Mouse (Mus musculus): ENCODE data around the gene Qrich1.

Gene Qrich1

GRCm38 (mm10) chr9:108516380-108517251 lies at the start of gene Qrich1:
Gene Qrich1, plus strand, starts transcription at chr9:108516806.
- DNase-seq (ENCODE audit: low spot score): peak; percentile 99

GRCm38 (mm10) chr9:108469430-108469829 lies 47.2 kb upstream of the Qrich1 start:
- no peak for DNase-seq (ENCODE audit: low spot score)

GRCm38 (mm10) chr9:108469845-108470244 lies 46.8 kb upstream of the Qrich1 start:
- DNase-seq (ENCODE audit: low spot score): no peak

- DNase-seq (ENCODE audit: low spot score): no peak
Observed at GRCm38 (mm10) chr9:108474528-108474927, 42.1 kb upstream of the Qrich1 start.

GRCm38 (mm10) chr9:108478638-108479156 lies 37.9 kb upstream of the Qrich1 start:
- DNase-seq (ENCODE audit: low spot score): peak; percentile 90

GRCm38 (mm10) chr9:108479241-108479640 lies 37.4 kb upstream of the Qrich1 start:
- peak; percentile 58 for DNase-seq (ENCODE audit: low spot score)

GRCm38 (mm10) chr9:108479721-108480351 lies 36.8 kb upstream of the Qrich1 start, which contains the start of gene Lamb2:
Gene Lamb2, plus strand, starts transcription at chr9:108479736.
- DNase-seq (ENCODE audit: low spot score): peak; percentile 93

- no peak for DNase-seq (ENCODE audit: low spot score)
Observed at GRCm38 (mm10) chr9:108480813-108481519, 35.6 kb upstream of the Qrich1 start.

GRCm38 (mm10) chr9:108481520-108482210 lies 34.9 kb upstream of the Qrich1 start:
- no peak for DNase-seq (ENCODE audit: low spot score)

GRCm38 (mm10) chr9:108483051-108483790 lies 33.4 kb upstream of the Qrich1 start:
- DNase-seq (ENCODE audit: low spot score): no peak

- DNase-seq (ENCODE audit: low spot score): no peak
Observed at GRCm38 (mm10) chr9:108484021-108484420, 32.6 kb upstream of the Qrich1 start.

GRCm38 (mm10) chr9:108485301-108485875 lies 31.2 kb upstream of the Qrich1 start:
- no peak for DNase-seq (ENCODE audit: low spot score)

GRCm38 (mm10) chr9:108486973-108487530 lies 29.6 kb upstream of the Qrich1 start:
- no peak for DNase-seq (ENCODE audit: low spot score)

- no peak for DNase-seq (ENCODE audit: low spot score)
Observed at GRCm38 (mm10) chr9:108488403-108488802, 28.2 kb upstream of the Qrich1 start.

GRCm38 (mm10) chr9:108489215-108489614 lies 27.4 kb upstream of the Qrich1 start:
- DNase-seq (ENCODE audit: low spot score): no peak

- no peak for DNase-seq (ENCODE audit: low spot score)
Observed at GRCm38 (mm10) chr9:108489702-108490558, 26.7 kb upstream of the Qrich1 start.

- peak; percentile 98 for DNase-seq (ENCODE audit: low spot score)
Observed at GRCm38 (mm10) chr9:108490559-108491285, 25.9 kb upstream of the Qrich1 start, which contains the start of gene Usp19. Gene Usp19, plus strand, starts transcription at chr9:108490602.

- no peak for DNase-seq (ENCODE audit: low spot score)
Observed at GRCm38 (mm10) chr9:108491286-108491580, 25.4 kb upstream of the Qrich1 start.

All from embryo, embryonic 10.5 days (tissue).